Mouse (Mus musculus): ENCODE measurements around the gene Mib2. TPM values are rescaled to one million over a fixed set of nuclear protein-coding genes. Genes with fewer than 3 reads are reported as not detected.
"Not testable (repeated sequence)": the region's sequence is repeated elsewhere in the genome, so short reads cannot be mapped to it uniquely, and the experiment has no call there.

Mib2 gene
- total RNA-seq, 4 experiments from 2014 or later = 17.8 to 22.6 (median 18.8) TPM

- DNase-seq (ENCODE audit: low spot score in 2 of 2) = no peak
These were observed 3.1 kb upstream of the Mib2 start for GRCm38 (mm10) chr4:155672082-155672481.

- DNase-seq (ENCODE audit: low spot score in 2 of 2) = not testable (repeated sequence)
These were observed 1.2 kb upstream of the Mib2 start for GRCm38 (mm10) chr4:155670236-155670635.

- no peak for DNase-seq (ENCODE audit: low spot score in 2 of 2)
These were observed 639 bp upstream of the Mib2 start for GRCm38 (mm10) chr4:155669598-155670075.

GRCm38 (mm10) chr4:155666903-155667302 lies 2.1 kb downstream of the Mib2 start:
- no peak for DNase-seq (ENCODE audit: low spot score in 2 of 2)

GRCm38 (mm10) chr4:155660641-155661040 lies 8.4 kb downstream of the Mib2 start:
- DNase-seq (ENCODE audit: low spot score in 2 of 2) = no peak

- DNase-seq (ENCODE audit: low spot score in 2 of 2) = no peak
These were observed 10.0 kb downstream of the Mib2 start for GRCm38 (mm10) chr4:155658961-155659360.

GRCm38 (mm10) chr4:155656214-155656751 lies 12.7 kb downstream of the Mib2 start:
- DNase-seq (ENCODE audit: low spot score in 2 of 2) = no peak

GRCm38 (mm10) chr4:155654456-155655298 lies 14.3 kb downstream of the Mib2 start:
- no peak for DNase-seq (ENCODE audit: low spot score in 2 of 2)

GRCm38 (mm10) chr4:155654183-155654455 lies 14.9 kb downstream of the Mib2 start:
- no peak for DNase-seq (ENCODE audit: low spot score in 2 of 2)

GRCm38 (mm10) chr4:155653451-155654182 lies 15.4 kb downstream of the Mib2 start:
- no peak for DNase-seq (ENCODE audit: low spot score in 2 of 2)

- DNase-seq (ENCODE audit: low spot score in 2 of 2) = no peak
These were observed 15.9 kb downstream of the Mib2 start, which contains the start of gene Mmp23 for GRCm38 (mm10) chr4:155653086-155653450. Gene Mmp23, minus strand, starts transcription at chr4:155653384.

GRCm38 (mm10) chr4:155652283-155653085 lies 16.5 kb downstream of the Mib2 start:
- DNase-seq (ENCODE audit: low spot score in 2 of 2) = no peak

GRCm38 (mm10) chr4:155651553-155652269 lies 17.3 kb downstream of the Mib2 start:
- DNase-seq (ENCODE audit: low spot score in 2 of 2) = no peak

GRCm38 (mm10) chr4:155649355-155649754 lies 19.6 kb downstream of the Mib2 start:
- DNase-seq (ENCODE audit: low spot score in 2 of 2) = no peak

GRCm38 (mm10) chr4:155645721-155646120 lies 23.3 kb downstream of the Mib2 start:
- DNase-seq (ENCODE audit: low spot score in 2 of 2) = no peak

GRCm38 (mm10) chr4:155645308-155645707 lies 23.7 kb downstream of the Mib2 start, which contains the start of gene Gm10563:
Gene Gm10563, minus strand, starts transcription at chr4:155645408.
- DNase-seq (ENCODE audit: low spot score in 2 of 2) = not testable (repeated sequence)

GRCm38 (mm10) chr4:155643531-155643930 lies 25.5 kb downstream of the Mib2 start:
- DNase-seq (ENCODE audit: low spot score in 2 of 2) = no peak

- DNase-seq (ENCODE audit: low spot score in 2 of 2) = no peak
These were observed 33.1 kb downstream of the Mib2 start for GRCm38 (mm10) chr4:155635766-155636499.

GRCm38 (mm10) chr4:155630267-155630666 lies 38.7 kb downstream of the Mib2 start:
- no peak for DNase-seq (ENCODE audit: low spot score in 2 of 2)
